Mouse (Mus musculus): ENCODE results near the gene Sdcbp2. TPM values are rescaled to one million over a fixed set of nuclear protein-coding genes. Genes with fewer than 3 reads are reported as not detected.
A peak's percentile ranks its signal among the peaks of the same experiment; 100 is the strongest.

The Sdcbp2 gene
- polyA plus RNA-seq, 1 experiment from 2014 or later = 0.67 TPM

DNA sequence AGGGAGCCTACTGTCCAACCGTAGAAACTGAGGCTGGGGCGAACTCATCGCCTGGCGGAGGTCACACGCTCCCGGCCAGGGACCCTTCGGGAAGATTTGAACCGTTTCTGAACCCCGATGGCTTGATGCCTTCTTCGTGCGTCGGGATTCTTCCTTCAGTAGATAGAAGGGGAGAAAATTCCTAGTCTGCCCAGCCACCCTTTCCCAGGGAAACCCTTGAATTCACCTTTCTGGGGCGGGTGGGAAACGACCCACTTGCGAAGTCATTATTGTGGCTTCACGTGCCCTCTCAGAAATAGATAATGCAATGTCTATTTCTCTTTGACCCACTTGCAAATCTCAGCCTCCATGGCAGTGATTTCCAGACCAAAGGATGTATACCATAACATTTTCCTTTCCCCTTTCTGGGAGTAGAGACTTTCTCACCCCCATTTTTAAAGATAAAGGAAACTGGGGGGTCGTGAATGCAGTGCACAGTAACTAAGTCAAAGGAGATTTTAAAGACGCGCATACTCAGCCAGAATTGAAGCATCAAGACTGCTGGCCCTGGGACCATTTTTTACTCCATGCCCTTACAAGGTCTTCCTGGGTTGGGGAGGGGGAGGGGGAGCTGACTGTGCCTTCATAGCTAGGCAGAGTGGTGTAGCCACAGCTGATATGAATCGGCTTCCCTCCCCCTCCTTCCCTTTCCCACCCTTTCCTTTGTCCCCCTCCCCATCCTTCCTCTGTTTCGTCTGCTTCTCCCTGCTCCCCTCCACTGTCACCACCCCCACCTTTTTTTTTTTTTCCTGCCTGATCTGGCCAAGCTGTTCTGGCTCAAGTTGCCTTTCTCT lies 29.1 kb upstream of the Sdcbp2 start:
- Histone ChIP-seq H3K27me3 (replicated peaks) (no peaks in the 10 kb centered on the region), H3K9ac (peak overlapping the region; percentile 70), H3K9me3 (no peaks in the 10 kb centered on the region), H3K27ac (peak overlapping the region; percentile 87), H3K4me1 (peaks cover 42% of the 10 kb centered on the region), H3K36me3 (replicated peaks) (peaks cover 14% of the 10 kb centered on the region), H3K4me3 (peak overlapping the region; percentile 70), H3K4me2 (peak overlapping the region; percentile 62)
- under 1% methylated on average over 21 of the region's 21 CpGs for WGBS
- ATAC-seq (replicated peaks) = no peak

DNA sequence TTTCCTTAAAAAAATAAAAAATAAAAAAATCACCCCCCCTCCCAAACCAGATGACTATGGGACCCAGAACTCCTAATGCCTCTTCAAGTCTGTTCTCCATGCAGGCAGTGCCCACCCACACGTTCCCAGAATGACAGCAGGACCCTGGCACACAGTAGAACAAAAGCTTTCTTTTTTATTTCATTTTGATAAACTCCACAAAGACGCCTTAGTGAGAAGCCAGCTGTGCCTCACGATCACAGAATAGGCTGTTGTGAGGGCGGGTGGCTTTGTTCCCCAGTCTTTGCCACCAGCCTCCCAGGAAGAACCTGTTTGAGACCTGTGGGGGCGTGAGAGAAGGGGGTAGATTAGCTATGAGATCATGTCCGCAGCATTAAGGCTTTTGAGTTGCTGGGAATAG lies 27.7 kb upstream of the Sdcbp2 start:
- 50% methylated on average over 6 of the region's 6 CpGs for WGBS
- no peak overlapping the region for H3K27ac ChIP-seq
- H3K4me1 ChIP-seq = peaks cover 42% of the 10 kb centered on the region
- H3K9me3 ChIP-seq = no peaks in the 10 kb centered on the region
- peaks cover 16% of the 10 kb centered on the region for H3K36me3 ChIP-seq (replicated peaks)
- H3K27me3 ChIP-seq (replicated peaks) = no peaks in the 10 kb centered on the region
- peak overlapping the region; percentile 62 for H3K4me2 ChIP-seq
- 0 out of 2 replicates have a peak overlapping the region, but pooled peaks have one; percentile 70 for H3K4me3 ChIP-seq
- ATAC-seq (replicated peaks) = no peak
- 0 out of 2 replicates have a peak overlapping the region, but pooled peaks have one; percentile 70 for H3K9ac ChIP-seq

DNA sequence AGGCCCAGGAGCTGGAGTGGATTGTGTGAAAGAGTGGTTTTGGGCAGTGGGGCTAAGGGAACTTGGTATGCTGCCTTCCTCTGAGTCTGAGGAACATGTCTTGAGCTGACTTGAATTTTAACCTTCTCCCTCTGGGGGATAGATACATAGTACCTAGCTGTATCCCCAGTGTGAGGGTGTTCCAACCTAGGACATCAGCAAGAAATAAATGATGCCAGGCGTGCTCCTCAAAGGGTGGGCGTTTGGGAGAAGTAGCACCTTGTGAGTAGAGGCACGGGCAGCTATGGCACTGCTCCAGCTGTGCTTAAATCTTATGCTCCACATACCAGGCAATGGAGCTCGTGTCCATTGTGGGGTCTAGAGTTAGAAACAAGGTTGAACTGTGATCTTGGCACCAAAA lies 25.9 kb upstream of the Sdcbp2 start:
- Histone ChIP-seq H3K27me3 (replicated peaks) (no peaks in the 10 kb centered on the region), H3K9me3 (no peaks in the 10 kb centered on the region), H3K4me2 (no peak overlapping the region), H3K36me3 (replicated peaks) (peaks cover 18% of the 10 kb centered on the region), H3K4me3 (no peak overlapping the region), H3K9ac (no peak overlapping the region), H3K4me1 (peaks cover 37% of the 10 kb centered on the region), H3K27ac (no peak overlapping the region)
- no peak for ATAC-seq (replicated peaks)
- WGBS = 93% methylated on average over 4 of the region's 4 CpGs

DNA sequence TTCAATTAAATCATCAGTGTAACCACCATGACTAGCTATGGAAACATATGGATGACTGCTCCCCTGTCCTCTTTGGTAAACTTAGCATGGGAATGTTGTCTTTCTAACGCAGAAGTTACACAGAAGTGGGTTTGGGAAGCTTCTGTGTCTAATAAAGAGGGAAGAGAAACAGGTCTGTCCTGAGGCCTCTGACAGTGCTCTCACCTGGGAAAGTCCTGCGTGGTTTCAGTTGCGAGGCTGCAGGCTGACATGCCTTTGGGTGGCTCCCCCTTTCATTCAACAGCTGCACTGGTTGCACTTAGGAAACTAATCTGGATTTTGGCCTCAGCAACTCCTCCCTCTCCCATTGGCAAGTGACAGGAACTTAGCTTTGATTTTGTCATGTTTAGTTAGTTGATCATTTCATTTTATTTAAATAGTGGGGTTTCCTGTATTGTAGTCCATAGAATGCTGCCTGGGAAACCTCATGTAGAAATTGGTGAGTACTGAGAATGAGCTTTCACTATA lies 22.8 kb upstream of the Sdcbp2 start:
- WGBS = 97% methylated on average over 3 of the region's 3 CpGs
- Histone ChIP-seq H3K27me3 (replicated peaks) (no peaks in the 10 kb centered on the region), H3K9ac (no peak overlapping the region), H3K4me2 (no peak overlapping the region), H3K4me1 (peaks cover 18% of the 10 kb centered on the region), H3K4me3 (no peak overlapping the region), H3K27ac (no peak overlapping the region), H3K36me3 (replicated peaks) (peaks cover 24% of the 10 kb centered on the region), H3K9me3 (no peaks in the 10 kb centered on the region)
- ATAC-seq (replicated peaks) = no peak

DNA sequence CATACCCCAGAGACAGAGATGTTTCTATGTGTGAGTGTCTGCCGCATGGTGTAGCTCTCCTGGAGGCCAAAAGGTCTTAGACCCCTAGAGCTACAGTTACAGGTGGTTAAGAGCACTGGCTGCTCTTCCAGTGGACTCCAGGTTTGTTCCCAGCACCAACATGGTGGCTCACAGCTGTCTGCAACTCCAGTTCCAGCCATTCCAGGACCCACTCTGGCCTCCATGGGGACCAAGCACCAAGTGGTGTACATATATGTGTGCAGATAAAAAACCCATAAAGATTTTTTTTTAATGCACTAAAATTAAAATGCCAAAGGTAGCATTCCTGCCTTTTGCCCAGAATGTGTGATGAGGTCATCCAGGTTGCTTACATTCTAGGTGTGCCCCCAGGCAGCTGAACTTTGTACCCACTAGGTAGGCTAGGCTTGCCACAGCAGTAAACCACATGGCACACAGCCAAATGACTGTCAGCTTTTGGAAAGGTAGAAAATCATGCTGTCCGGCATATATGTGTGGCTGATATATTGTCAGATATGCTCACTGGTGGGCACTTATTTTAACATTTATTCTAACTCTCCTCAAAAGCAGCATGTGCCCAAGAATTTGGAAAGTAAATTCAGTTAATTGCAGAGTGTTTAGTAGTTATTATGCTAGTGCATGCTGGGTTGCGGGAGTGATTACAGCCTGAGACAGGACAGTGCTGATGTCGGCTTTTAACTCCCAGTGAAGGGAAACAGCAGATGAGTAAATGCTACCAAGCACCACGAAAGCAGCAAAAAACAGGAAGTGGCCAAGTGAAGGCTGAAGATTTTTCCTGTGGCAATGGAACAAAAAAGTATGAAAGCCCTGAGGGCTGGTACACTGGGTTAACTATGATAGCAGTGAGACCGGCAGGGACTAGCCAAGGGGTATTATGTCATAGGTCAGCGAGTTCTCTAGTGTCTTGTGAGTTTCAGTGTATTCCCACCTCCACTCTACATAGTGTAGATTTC lies 9.2 kb upstream of the Sdcbp2 start:
- no peaks in the 10 kb centered on the region for H3K27me3 ChIP-seq (replicated peaks)
- no peaks in the 10 kb centered on the region for H3K9me3 ChIP-seq
- H3K27ac ChIP-seq = no peak overlapping the region
- ATAC-seq (replicated peaks) = no peak
- H3K4me1 ChIP-seq = no peaks in the 10 kb centered on the region
- WGBS = 94% methylated on average over 7 of the region's 7 CpGs
- H3K4me2 ChIP-seq = no peak overlapping the region
- peaks cover 42% of the 10 kb centered on the region for H3K36me3 ChIP-seq (replicated peaks)
- no peak overlapping the region for H3K9ac ChIP-seq
- no peak overlapping the region for H3K4me3 ChIP-seq

DNA sequence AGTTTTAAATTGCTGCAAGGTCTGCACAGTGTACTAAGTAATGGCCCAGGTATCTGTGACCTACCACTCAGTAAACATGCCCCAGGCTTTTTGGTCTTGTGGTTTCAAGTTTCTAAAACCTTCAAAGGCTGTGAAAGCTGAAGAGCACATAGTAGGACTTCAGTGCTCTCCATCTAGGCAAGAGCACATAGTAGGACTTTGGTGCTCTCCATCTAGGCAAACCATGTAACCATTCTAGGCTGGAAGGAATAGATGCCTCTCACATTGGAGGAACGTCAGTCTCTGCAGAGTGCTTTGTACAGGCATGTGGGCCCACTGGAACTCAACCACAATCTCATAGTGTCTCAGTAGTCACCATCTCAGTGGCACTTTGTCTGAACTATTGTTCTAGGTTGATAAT lies 8.4 kb upstream of the Sdcbp2 start:
- no peak for ATAC-seq (replicated peaks)
- H3K4me1 ChIP-seq = no peaks in the 10 kb centered on the region
- WGBS = 98% methylated on average over 1 of the region's 1 CpGs

DNA sequence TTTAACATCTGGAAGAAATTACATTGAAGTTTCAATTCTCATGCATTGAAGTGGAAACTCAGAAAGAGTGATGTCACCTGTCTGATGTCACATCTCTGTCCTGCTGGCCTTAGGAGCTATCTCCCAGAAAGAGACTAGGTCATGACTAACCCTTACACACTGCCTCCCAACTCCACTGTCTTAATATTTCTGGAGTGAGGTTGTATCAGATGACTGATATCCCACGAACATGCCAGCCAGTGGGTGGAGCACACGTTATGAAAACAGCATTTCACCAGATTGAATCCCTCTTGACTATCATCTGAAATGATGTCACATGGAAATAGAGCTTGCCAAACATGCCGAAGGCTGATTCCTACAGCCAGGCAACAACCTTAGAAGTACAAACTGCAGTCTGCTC lies 7.4 kb upstream of the Sdcbp2 start:
- WGBS = 79% methylated on average over 3 of the region's 3 CpGs
- ATAC-seq (replicated peaks) = no peak
- H3K9me3 ChIP-seq = no peaks in the 10 kb centered on the region
- no peak overlapping the region for H3K4me2 ChIP-seq
- no peak overlapping the region for H3K4me3 ChIP-seq
- H3K4me1 ChIP-seq = no peaks in the 10 kb centered on the region
- H3K36me3 ChIP-seq (replicated peaks) = peaks cover 25% of the 10 kb centered on the region; the same call in 1 of the 2 replicates
- no peak overlapping the region for H3K27ac ChIP-seq
- H3K9ac ChIP-seq = no peak overlapping the region
- H3K27me3 ChIP-seq (replicated peaks) = no peaks in the 10 kb centered on the region

More for the DNA sequence above, 8.4 kb upstream of the Sdcbp2 start:
- Histone ChIP-seq H3K27me3 (replicated peaks) (no peaks in the 10 kb centered on the region), H3K36me3 (replicated peaks) (peaks cover 35% of the 10 kb centered on the region), H3K27ac (no peak overlapping the region), H3K9me3 (no peaks in the 10 kb centered on the region), H3K9ac (no peak overlapping the region), H3K4me3 (no peak overlapping the region), H3K4me2 (no peak overlapping the region)

DNA sequence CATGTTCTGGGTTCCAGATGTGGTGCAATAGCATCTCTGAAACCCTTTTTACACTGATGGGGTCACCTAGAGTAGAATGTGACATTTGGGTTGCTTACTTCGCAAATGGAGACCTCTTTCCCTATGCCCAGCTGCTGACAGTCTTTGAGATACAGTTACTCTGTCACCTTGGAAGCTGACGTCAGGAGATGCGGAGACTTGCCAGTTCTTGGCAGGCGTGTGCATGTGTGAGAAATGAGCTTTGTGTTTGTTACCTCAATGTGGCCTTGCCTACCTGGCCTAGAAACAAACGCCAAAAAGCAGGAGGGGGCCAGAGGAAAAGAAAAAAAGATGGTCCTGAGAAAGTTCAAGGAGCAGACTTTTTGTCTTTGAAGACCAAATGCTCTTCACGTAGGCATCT lies 5.6 kb upstream of the Sdcbp2 start:
- Histone ChIP-seq H3K4me3 (no peak overlapping the region), H3K36me3 (replicated peaks) (peaks cover 9% of the 10 kb centered on the region; the same call in 1 of the 2 replicates), H3K9ac (no peak overlapping the region), H3K4me1 (no peaks in the 10 kb centered on the region), H3K4me2 (no peak overlapping the region), H3K9me3 (no peaks in the 10 kb centered on the region), H3K27me3 (replicated peaks) (no peaks in the 10 kb centered on the region), H3K27ac (no peak overlapping the region)
- no peak for ATAC-seq (replicated peaks)
- WGBS = 88% methylated on average over 6 of the region's 6 CpGs

DNA sequence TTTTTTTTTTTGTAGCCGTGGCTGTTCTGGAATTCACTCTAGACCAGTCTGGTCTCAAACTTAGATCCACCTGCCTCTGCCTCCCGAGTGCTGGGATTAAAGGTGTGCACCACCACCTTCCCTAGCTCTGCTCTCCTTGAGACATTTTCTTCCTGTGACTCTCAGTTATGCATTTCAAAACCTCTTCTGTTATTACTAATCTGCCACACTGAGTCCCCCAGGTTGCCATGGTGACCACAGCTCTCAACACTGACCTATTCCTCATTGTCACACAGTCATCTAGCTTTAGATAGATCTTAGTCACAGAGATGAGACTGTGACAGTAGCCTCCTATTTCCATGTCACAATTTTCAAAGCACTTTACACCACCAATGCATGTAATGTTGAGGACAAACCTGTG lies 3.0 kb upstream of the Sdcbp2 start:
- H3K4me3 ChIP-seq = no peak overlapping the region
- no peak for ATAC-seq (replicated peaks)
- no peaks in the 10 kb centered on the region for H3K9me3 ChIP-seq
- H3K9ac ChIP-seq = no peak overlapping the region
- H3K36me3 ChIP-seq (replicated peaks) = 0 out of 2 replicates have a peak, but pooled peaks cover 3% of the 10 kb centered on the region
- no peaks in the 10 kb centered on the region for H3K4me1 ChIP-seq
- H3K27me3 ChIP-seq (replicated peaks) = no peaks in the 10 kb centered on the region
- H3K4me2 ChIP-seq = no peak overlapping the region
- H3K27ac ChIP-seq = no peak overlapping the region
- 85% methylated on average over 2 of the region's 2 CpGs for WGBS

DNA sequence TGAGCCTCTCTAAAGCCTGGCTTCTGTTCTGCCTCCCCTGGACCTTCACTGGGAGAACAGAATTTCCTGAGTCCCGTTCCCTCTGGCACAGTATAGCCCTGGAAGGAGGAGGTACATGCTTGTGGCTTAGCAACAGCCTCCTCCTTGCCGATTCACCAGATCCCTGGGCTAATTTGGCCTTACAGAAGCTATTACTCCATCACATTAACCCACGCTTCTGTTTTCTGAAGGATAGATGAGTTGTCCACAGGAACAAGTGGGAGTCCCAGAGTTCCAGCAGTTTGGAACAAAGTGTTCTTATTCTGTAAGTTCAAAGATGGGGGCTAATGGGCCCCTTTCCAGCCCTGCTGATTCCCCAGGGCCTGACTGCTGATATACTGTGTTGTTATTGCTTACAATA lies 1.2 kb downstream of the Sdcbp2 start:
- 63% methylated on average over 3 of the region's 3 CpGs for WGBS

DNA sequence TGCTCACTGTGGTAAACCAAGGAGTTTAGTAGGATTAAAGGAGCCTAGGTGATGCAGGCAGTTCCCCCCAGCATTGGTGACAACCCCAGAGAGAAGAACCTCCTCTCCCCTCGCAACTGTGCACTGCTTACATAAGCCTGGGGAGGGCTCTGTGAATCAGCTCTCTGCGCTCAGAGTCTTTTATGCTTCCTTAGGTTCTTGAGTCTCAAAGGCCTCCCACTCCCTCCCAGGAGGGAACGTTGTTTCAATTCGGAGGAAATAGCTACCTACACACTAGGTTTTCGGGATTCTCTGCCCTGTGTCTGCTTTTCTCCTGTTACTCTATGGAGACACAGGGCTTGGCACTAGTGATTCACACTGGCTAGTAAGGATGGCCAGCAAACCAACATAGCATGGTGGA lies 2.2 kb downstream of the Sdcbp2 start:
- Histone ChIP-seq H3K36me3 (replicated peaks) (no peaks in the 10 kb centered on the region), H3K9ac (no peak overlapping the region)

More for the DNA sequence above, 1.2 kb downstream of the Sdcbp2 start:
- Histone ChIP-seq H3K4me1 (peaks cover 18% of the 10 kb centered on the region), H3K4me2 (no peak overlapping the region), H3K27ac (no peak overlapping the region), H3K36me3 (replicated peaks) (no peaks in the 10 kb centered on the region), H3K9ac (no peak overlapping the region), H3K27me3 (replicated peaks) (no peaks in the 10 kb centered on the region), H3K4me3 (no peak overlapping the region), H3K9me3 (no peaks in the 10 kb centered on the region)
- ATAC-seq (replicated peaks) = no peak

DNA sequence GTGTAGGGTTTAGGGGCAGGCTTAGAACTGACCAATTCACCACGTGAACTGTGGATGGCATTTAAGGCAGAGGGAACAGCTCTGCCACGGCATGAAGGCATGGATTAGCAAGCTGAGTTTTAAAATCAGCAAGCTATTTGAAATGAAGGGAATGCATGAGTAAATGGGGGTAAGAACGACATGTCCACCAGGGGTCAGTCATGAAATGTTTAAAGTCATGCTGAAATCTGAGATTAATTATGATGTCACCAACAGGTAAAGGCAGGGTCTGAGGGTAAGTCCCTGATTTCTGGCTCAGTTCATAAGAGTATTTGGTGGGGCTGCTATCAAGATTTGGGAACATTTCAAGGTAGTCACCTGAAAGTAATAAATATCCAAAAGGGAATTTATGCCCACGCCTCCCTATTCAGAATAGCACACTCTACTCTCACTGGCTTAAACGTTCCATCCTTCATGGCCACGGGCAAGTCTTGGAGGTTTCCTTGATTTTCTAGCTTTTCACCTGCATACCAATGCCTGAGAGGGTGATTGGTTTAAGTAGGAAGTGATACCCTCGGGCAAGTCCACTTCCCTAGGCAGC lies 2.8 kb downstream of the Sdcbp2 start:
- peak overlapping the region; percentile 56 for H3K4me3 ChIP-seq
- H3K27ac ChIP-seq = peak overlapping the region; percentile 93
- H3K9me3 ChIP-seq = no peaks in the 10 kb centered on the region
- no peaks in the 10 kb centered on the region for H3K27me3 ChIP-seq (replicated peaks)
- H3K9ac ChIP-seq = peak overlapping the region; percentile 82
- H3K4me2 ChIP-seq = peak overlapping the region; percentile 93
- WGBS = 17% methylated on average over 7 of the region's 7 CpGs
- ATAC-seq (replicated peaks) = peak; percentile 5
- no peaks in the 10 kb centered on the region for H3K36me3 ChIP-seq (replicated peaks)
- H3K4me1 ChIP-seq = peaks cover 18% of the 10 kb centered on the region

More for the DNA sequence above, 2.2 kb downstream of the Sdcbp2 start:
- H3K4me2 ChIP-seq = no peak overlapping the region
- H3K9me3 ChIP-seq = no peaks in the 10 kb centered on the region
- H3K4me3 ChIP-seq = no peak overlapping the region
- no peaks in the 10 kb centered on the region for H3K27me3 ChIP-seq (replicated peaks)
- no peak for ATAC-seq (replicated peaks)
- 55% methylated on average over 5 of the region's 5 CpGs for WGBS
- H3K4me1 ChIP-seq = peaks cover 18% of the 10 kb centered on the region
- no peak overlapping the region for H3K27ac ChIP-seq

Measured in midbrain, embryonic 15.5 days (tissue).